Mouse (Mus musculus): ENCODE measurements around the gene Vopp1.

GRCm38 (mm10) chr6:57742749-57743148 lies 82.2 kb downstream of the Vopp1 start:
- TF ChIP-seq CTCF (IDR thresholded peaks at IDR 0.05; ENCODE audit: low read depth) = no peak
- TF ChIP-seq EP300 (IDR thresholded peaks at IDR 0.05; ENCODE audit: low read depth) = no peak
